11 mouse cellular contexts compared by ENCODE assay signal in genomic region chr2:129955260-129955691, GRCm38 (mm10). TPM values are rescaled to one million over a fixed set of nuclear protein-coding genes. Genes with fewer than 3 reads are reported as not detected.
DNase-seq lines count a peak whose midpoint lies in the region; ATAC-seq and TF ChIP-seq lines count a peak whose summit lies in the region.
"Had no signal": no experiment of that assay in that cellular context is flagged by ENCODE, and none has a peak within 500 bp of the region (broad histone marks: within the 10 kb centered on the region; RNA-seq: fewer than 3 reads in every experiment).

No protein-coding gene starts in this region.

- no peak for ATAC-seq in cerebellum, adult (ENCODE audit: insufficient number of reproducible peaks, low FRiP score, low TSS enrichment)
- no peak for ATAC-seq in frontal cortex, adult (ENCODE audit: low TSS enrichment)

- DNase-seq in cerebellum, postnatal 10 days: peak; percentile 34 to 47
- DNase-seq in kidney, postnatal 10 days: peak; percentile 12
- DNase-seq in kidney, postnatal 25 days: no peak
- DNase-seq in brain, embryonic 14.5 days (ENCODE audit: low read depth): peak; percentile 19
- DNase-seq in heart, postnatal 4 days: peak; percentile 11
- DNase-seq in thymus, adult 18-20 months: no peak

- TF ChIP-seq CTCF in brain, embryonic 14.5 days (IDR thresholded peaks at IDR 0.05; ENCODE audit: borderline replicate concordance, extremely low read depth, insufficient read depth, insufficient read length): no peak

- no peak for TF ChIP-seq POLR2A in brain, embryonic 14.5 days (IDR thresholded peaks at IDR 0.05; ENCODE audit: borderline replicate concordance, extremely low read depth, insufficient read depth, insufficient read length, poor library complexity, severe bottlenecking)

RNA-seq across cellular contexts. Expression of gene Tgm3, which starts 56.9 kb away (rescaled TPM):
- polyA plus RNA-seq in brain, embryonic 14.5 days (2012; rRNA removed): 0.19 and 0.25 TPM in 2 replicates
- under 1 TPM; 0.10 to 0.11 TPM for total RNA-seq in heart, postnatal 4 days (2021)
- total RNA-seq: megakaryocyte-erythroid progenitor cell, adult 5-6 weeks; MEL had no signal
- polyA plus RNA-seq: forebrain, embryonic 12.5 days had no signal

Comparison
In these comparisons a context has a peak if more than half of its experiments do, and no peak if none do; other contexts are left out.
1. DNase-seq: peak in cerebellum, postnatal 10 days (2 of 2), kidney, postnatal 10 days (single experiment), brain, embryonic 14.5 days (single experiment) and heart, postnatal 4 days (single experiment); none in kidney, postnatal 25 days (0 of 2) and thymus, adult 18-20 months (0 of 2).